Mouse (Mus musculus) liver, postnatal 0 days (tissue): ENCODE results near the gene Dpep2nb.
A peak's percentile ranks its signal among the peaks of the same experiment; 100 is the strongest.

ENCODE experiments used
- CTCF ChIP-seq: sonication (generic); IDR thresholded peaks from 2 replicates; pipeline ENCODE4 v1.5.1; 2016; ENCODE audit warnings: antibody characterized with exemption, low read depth
- EP300 ChIP-seq: IDR thresholded peaks from 2 replicates; pipeline ENCODE4 v1.6.1; 2016; ENCODE audit warnings: antibody characterized with exemption, low read depth, mild to moderate bottlenecking

DNA sequence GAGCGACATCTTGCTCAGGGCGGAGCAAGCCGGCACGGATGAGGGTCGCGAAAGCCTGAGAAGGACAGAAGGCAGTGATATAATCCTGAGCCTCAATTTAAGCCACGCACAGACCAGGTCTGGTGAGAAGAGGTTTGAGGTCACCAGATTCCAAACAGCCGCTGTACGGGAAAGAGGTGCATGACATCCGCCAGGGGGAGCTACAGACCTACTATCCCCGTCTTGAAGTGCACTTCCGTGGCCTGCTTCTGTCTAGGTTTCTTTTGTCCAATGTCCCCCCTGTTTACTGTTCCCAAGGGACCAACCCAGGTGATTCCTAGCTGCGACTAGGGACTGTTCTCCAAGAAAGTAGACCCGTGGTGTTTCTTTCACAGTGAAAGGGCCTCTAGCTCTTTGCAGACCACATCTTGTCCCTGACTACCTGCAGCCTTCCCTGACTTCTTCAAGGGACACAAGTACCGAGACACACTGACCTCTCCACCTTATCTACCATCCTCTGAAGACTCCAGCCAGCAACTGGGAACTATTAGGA lies 14.9 kb downstream of the Dpep2nb start, which contains the start of gene Dus2:
- TF ChIP-seq CTCF (peak; percentile 96), EP300 (no peak)
